Mouse (Mus musculus) lung, adult 2 months (tissue): ENCODE measurements around the gene Adamts8.

Source experiments
- CTCF ChIP-seq: fragments of 200-500 bp; IDR thresholded peaks from 2 replicates; pipeline ENCODE4 v1.5.1; 2011; ENCODE audit warnings: mild to moderate bottlenecking, low read length, control low read depth; ENCODE audit not compliant: insufficient read depth
- POLR2A ChIP-seq: fragments of 200-500 bp; IDR thresholded peaks from 2 replicates; pipeline ENCODE4 v1.6.1; 2011; ENCODE audit warnings: low read depth, mild to moderate bottlenecking, control low read depth, low read length, borderline replicate concordance; ENCODE audit errors: extremely low read depth

GRCm38 (mm10) chr9:30906426-30906825, 35.9 kb upstream of the Adamts8 start:
- no peak for TF ChIP-seq CTCF
- no peak for TF ChIP-seq POLR2A
